Mouse (Mus musculus) E14TG2a.4 (cell line): ENCODE results near the gene Nebl.

Experiments used
- CTCF ChIP-seq: conservative IDR thresholded peaks from 2 replicates; pipeline ENCODE4 v1.5.1; 2014; ENCODE audit warnings: low read length
- NANOG ChIP-seq: IDR thresholded peaks from 2 replicates; pipeline ENCODE4 v1.6.1; 2014; ENCODE audit warnings: borderline replicate concordance, low read length, mixed read lengths

DNA sequence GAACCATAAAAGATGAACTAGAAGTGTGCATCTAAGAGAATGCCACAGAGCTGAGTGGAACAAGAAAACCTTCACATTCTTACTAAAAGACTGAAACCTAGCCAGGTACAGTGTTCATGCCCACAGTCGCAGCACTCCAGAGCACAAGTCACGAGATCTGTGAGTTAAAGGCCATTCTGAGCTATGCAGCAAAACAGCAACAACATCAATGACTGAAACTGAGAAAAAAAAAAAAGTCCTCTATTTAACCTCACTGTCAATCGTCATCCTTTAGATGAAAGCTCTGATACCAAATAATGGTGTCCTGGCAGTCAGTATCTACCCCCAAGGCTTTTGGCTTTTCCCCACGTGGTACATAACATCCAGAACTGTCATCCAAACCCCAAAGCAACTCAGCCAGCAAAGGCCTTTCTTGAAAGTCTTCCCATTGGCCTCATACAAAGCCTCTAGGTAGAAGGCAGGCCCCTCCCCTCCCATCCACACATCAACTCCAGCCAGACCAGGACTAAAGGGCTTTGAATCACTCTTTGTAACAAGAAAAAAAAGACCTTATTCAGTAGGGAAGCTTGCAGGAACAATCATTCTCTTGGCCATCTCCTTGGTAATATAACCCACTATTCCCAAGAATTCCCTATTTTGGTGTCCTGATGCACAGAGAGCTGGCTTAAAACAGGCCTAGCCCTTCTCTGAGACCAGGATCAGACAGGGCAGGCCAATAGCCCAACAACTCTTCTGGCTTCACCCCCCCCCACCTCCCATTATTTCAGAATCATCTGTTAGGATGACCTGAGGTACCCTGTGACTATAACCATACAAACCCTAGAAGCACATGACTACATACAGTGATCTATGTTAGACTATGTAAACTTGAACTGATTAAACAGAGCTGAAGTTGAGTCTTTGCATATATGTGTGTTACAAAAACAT lies 32.8 kb downstream of the Nebl start:
- no peak for TF ChIP-seq CTCF
- TF ChIP-seq NANOG, result no peak
